Mouse (Mus musculus) midbrain, embryonic 10.5 days (tissue): ENCODE data around the gene Hipk1. TPM values are rescaled to one million over a fixed set of nuclear protein-coding genes. Genes with fewer than 3 reads are reported as not detected.
"Not testable (repeated sequence)": the region's sequence is repeated elsewhere in the genome, so short reads cannot be mapped to it uniquely, and the experiment has no call there.

Source experiments
- DNase-seq: peaks from one replicate; pipeline ENCODE4 v3.0.0-alpha.2; 2017; ENCODE audit warnings: low spot score
- H3K27ac ChIP-seq: fragments of 300-500 bp; sonication (generic); replicated peaks from 2 replicates; pipeline ENCODE4 v1.5.1; 2016; ENCODE audit warnings: mild to moderate bottlenecking
- H3K27me3 ChIP-seq: fragments of 300-500 bp; sonication (generic); 2 replicates; pipeline ENCODE4 v1.6.1; 2016; ENCODE audit warnings: low read depth, mild to moderate bottlenecking; ENCODE audit not compliant: poor library complexity, severe bottlenecking
- H3K36me3 ChIP-seq: fragments of 300-500 bp; sonication (generic); 2 replicates; pipeline ENCODE4 v1.6.1; 2016; ENCODE audit warnings: mild to moderate bottlenecking, moderate library complexity
- H3K4me1 ChIP-seq: fragments of 300-500 bp; sonication (generic); 2 replicates; pipeline ENCODE4 v1.6.1; 2016
- H3K4me3 ChIP-seq: fragments of 300-500 bp; sonication (generic); 2 replicates; pipeline ENCODE4 v1.5.1; 2016; ENCODE audit warnings: mild to moderate bottlenecking, moderate library complexity
- H3K9me3 ChIP-seq: fragments of 300-500 bp; sonication (generic); replicated peaks from 2 replicates; pipeline ENCODE4 v1.6.1; 2016; ENCODE audit warnings: mild to moderate bottlenecking
- WGBS: fragments of 180-500 bp; shearing (Covaris S2); methylation state at CpG from one replicate; pipeline ENCODE4 v1.1.7; 2016; 5-methylcytosine and 5-hydroxymethylcytosine counted together
- polyA plus RNA-seq: library from polyadenylated mRNA; unstranded; fragments of >200 nt; fragmentation: Nextera tagmentation; extraction: Ambion mirVana; gene quantifications from 2 replicates; pipeline ENCODE4 v1.2.1, GENCODE M21; 2016

Gene Hipk1
- polyA plus RNA-seq = 9.9 and 10.8 TPM in 2 replicates

- peak; percentile 94 for DNase-seq
- Histone ChIP-seq H3K4me1 (peaks cover 26% of the 10 kb centered on the region), H3K27ac (peak within 1 kb of the TSS; percentile 98), H3K27me3 (no peaks in the 10 kb centered on the region), H3K4me3 (peak within 1 kb of the TSS; percentile 96), H3K36me3 (no peaks in the 10 kb centered on the region), H3K9me3 (no peaks in the 10 kb centered on the region)
- 11% methylated on average over 49 of the region's 49 CpGs for WGBS
These were observed at the start of gene Hipk1 for GRCm38 (mm10) chr3:103791230-103792110. Gene Hipk1 (minus strand): TSS chr3:103791563.

GRCm38 (mm10) chr3:103840946-103841345 is 49.6 kb upstream of the Hipk1 start:
- not testable (repeated sequence) for H3K27me3 ChIP-seq, DNase-seq, H3K36me3 ChIP-seq, H3K4me3 ChIP-seq, H3K27ac ChIP-seq, H3K4me1 ChIP-seq, H3K9me3 ChIP-seq
- WGBS = 92% methylated on average over 7 of the region's 7 CpGs

- WGBS = 85% methylated on average over 3 of the region's 3 CpGs
These were observed 48.8 kb upstream of the Hipk1 start for GRCm38 (mm10) chr3:103840195-103840594.

GRCm38 (mm10) chr3:103839711-103840110 is 48.3 kb upstream of the Hipk1 start:
- DNase-seq = no peak
- Histone ChIP-seq H3K9me3 (no peaks in the 10 kb centered on the region; the same call in 1 of the 2 replicates), H3K36me3 (no peaks in the 10 kb centered on the region), H3K4me3 (no peak overlapping the region), H3K27me3 (no peaks in the 10 kb centered on the region), H3K4me1 (no peaks in the 10 kb centered on the region), H3K27ac (no peak overlapping the region)
- 92% methylated on average over 6 of the region's 6 CpGs for WGBS

More at GRCm38 (mm10) chr3:103840195-103840594, 48.8 kb upstream of the Hipk1 start:
- H3K27ac ChIP-seq, DNase-seq, H3K9me3 ChIP-seq, H3K36me3 ChIP-seq, H3K4me3 ChIP-seq, H3K27me3 ChIP-seq, H3K4me1 ChIP-seq: not testable (repeated sequence)

GRCm38 (mm10) chr3:103836453-103836852 is 45.1 kb upstream of the Hipk1 start:
- 95% methylated on average over 5 of the region's 5 CpGs for WGBS
- H3K4me3 ChIP-seq = no peak overlapping the region

GRCm38 (mm10) chr3:103835951-103836310 is 44.6 kb upstream of the Hipk1 start:
- no peak for DNase-seq
- Histone ChIP-seq H3K27me3 (no peaks in the 10 kb centered on the region), H3K4me3 (no peak overlapping the region), H3K27ac (no peak overlapping the region), H3K4me1 (no peaks in the 10 kb centered on the region), H3K36me3 (no peaks in the 10 kb centered on the region), H3K9me3 (no peaks in the 10 kb centered on the region; the same call in 1 of the 2 replicates)
- 86% methylated on average over 10 of the region's 10 CpGs for WGBS

More at GRCm38 (mm10) chr3:103836453-103836852, 45.1 kb upstream of the Hipk1 start:
- H3K27me3 ChIP-seq = no peaks in the 10 kb centered on the region
- no peaks in the 10 kb centered on the region for H3K36me3 ChIP-seq
- H3K27ac ChIP-seq = no peak overlapping the region
- no peak for DNase-seq
- no peaks in the 10 kb centered on the region for H3K4me1 ChIP-seq
- H3K9me3 ChIP-seq = no peaks in the 10 kb centered on the region; the same call in 1 of the 2 replicates

- DNase-seq = no peak
- Histone ChIP-seq H3K36me3 (no peaks in the 10 kb centered on the region), H3K4me3 (no peak overlapping the region), H3K27me3 (no peaks in the 10 kb centered on the region), H3K27ac (no peak overlapping the region), H3K4me1 (no peaks in the 10 kb centered on the region), H3K9me3 (no peaks in the 10 kb centered on the region)
- WGBS = 77% methylated on average over 6 of the region's 6 CpGs
These were observed 44.0 kb upstream of the Hipk1 start for GRCm38 (mm10) chr3:103835272-103835950.

- 89% methylated on average over 2 of the region's 2 CpGs for WGBS
- no peaks in the 10 kb centered on the region for H3K36me3 ChIP-seq
- no peaks in the 10 kb centered on the region for H3K9me3 ChIP-seq
- no peaks in the 10 kb centered on the region for H3K4me1 ChIP-seq
- H3K27me3 ChIP-seq = no peaks in the 10 kb centered on the region
- no peak for DNase-seq
- no peak overlapping the region for H3K4me3 ChIP-seq
- H3K27ac ChIP-seq = no peak overlapping the region
These were observed 42.6 kb upstream of the Hipk1 start for GRCm38 (mm10) chr3:103834001-103834400.

- H3K36me3 ChIP-seq = no peaks in the 10 kb centered on the region
- no peak within 1 kb of the TSS for H3K4me3 ChIP-seq
- no peaks in the 10 kb centered on the region for H3K4me1 ChIP-seq
- DNase-seq = no peak
- H3K27me3 ChIP-seq = no peaks in the 10 kb centered on the region
- no peaks in the 10 kb centered on the region for H3K9me3 ChIP-seq
- H3K27ac ChIP-seq = no peak within 1 kb of the TSS
These were observed 41.1 kb upstream of the Hipk1 start, which contains the start of gene Bcl2l15 for GRCm38 (mm10) chr3:103832426-103832825. Gene Bcl2l15 (plus strand): TSS chr3:103832601.

- no peaks in the 10 kb centered on the region for H3K27me3 ChIP-seq
- DNase-seq = no peak
- 83% methylated on average over 7 of the region's 7 CpGs for WGBS
- H3K9me3 ChIP-seq = no peaks in the 10 kb centered on the region
- no peaks in the 10 kb centered on the region for H3K4me1 ChIP-seq
- no peaks in the 10 kb centered on the region for H3K36me3 ChIP-seq
- no peak overlapping the region for H3K4me3 ChIP-seq
- H3K27ac ChIP-seq = no peak overlapping the region
These were observed 39.8 kb upstream of the Hipk1 start for GRCm38 (mm10) chr3:103831146-103831545.

- not testable (repeated sequence) for H3K4me3 ChIP-seq, H3K27me3 ChIP-seq, H3K36me3 ChIP-seq, H3K9me3 ChIP-seq, DNase-seq, H3K4me1 ChIP-seq, H3K27ac ChIP-seq
- 83% methylated on average over 1 of the region's 1 CpGs for WGBS
These were observed 39.3 kb upstream of the Hipk1 start for GRCm38 (mm10) chr3:103830681-103831080.

- Histone ChIP-seq H3K4me1 (no peaks in the 10 kb centered on the region), H3K36me3 (no peaks in the 10 kb centered on the region), H3K9me3 (no peaks in the 10 kb centered on the region), H3K27ac (no peak overlapping the region), H3K4me3 (no peak overlapping the region), H3K27me3 (no peaks in the 10 kb centered on the region)
- 93% methylated on average over 3 of the region's 3 CpGs for WGBS
- DNase-seq = no peak
These were observed 37.7 kb upstream of the Hipk1 start for GRCm38 (mm10) chr3:103829036-103829435.

GRCm38 (mm10) chr3:103827548-103827947 is 36.2 kb upstream of the Hipk1 start:
- H3K4me1 ChIP-seq = no peaks in the 10 kb centered on the region
- H3K36me3 ChIP-seq = peaks cover 10% of the 10 kb centered on the region
- DNase-seq = no peak
- no peaks in the 10 kb centered on the region for H3K9me3 ChIP-seq
- no peak overlapping the region for H3K4me3 ChIP-seq
- no peak overlapping the region for H3K27ac ChIP-seq
- H3K27me3 ChIP-seq = no peaks in the 10 kb centered on the region
